Mouse (Mus musculus) frontal cortex, postnatal 10 days (tissue): Measurements from ENCODE around the gene Gnptab.
"Not testable (repeated sequence)": the region's sequence is repeated elsewhere in the genome, so short reads cannot be mapped to it uniquely, and the experiment has no call there.

ENCODE experiments used
- DNase-seq, 2 experiments: peaks; one replicate each; pipeline ENCODE4 v3.0.0; 2022; ENCODE audit warnings: low spot score in 2 of 2, mixed read lengths in 1 of 2

Gene Gnptab

DNA sequence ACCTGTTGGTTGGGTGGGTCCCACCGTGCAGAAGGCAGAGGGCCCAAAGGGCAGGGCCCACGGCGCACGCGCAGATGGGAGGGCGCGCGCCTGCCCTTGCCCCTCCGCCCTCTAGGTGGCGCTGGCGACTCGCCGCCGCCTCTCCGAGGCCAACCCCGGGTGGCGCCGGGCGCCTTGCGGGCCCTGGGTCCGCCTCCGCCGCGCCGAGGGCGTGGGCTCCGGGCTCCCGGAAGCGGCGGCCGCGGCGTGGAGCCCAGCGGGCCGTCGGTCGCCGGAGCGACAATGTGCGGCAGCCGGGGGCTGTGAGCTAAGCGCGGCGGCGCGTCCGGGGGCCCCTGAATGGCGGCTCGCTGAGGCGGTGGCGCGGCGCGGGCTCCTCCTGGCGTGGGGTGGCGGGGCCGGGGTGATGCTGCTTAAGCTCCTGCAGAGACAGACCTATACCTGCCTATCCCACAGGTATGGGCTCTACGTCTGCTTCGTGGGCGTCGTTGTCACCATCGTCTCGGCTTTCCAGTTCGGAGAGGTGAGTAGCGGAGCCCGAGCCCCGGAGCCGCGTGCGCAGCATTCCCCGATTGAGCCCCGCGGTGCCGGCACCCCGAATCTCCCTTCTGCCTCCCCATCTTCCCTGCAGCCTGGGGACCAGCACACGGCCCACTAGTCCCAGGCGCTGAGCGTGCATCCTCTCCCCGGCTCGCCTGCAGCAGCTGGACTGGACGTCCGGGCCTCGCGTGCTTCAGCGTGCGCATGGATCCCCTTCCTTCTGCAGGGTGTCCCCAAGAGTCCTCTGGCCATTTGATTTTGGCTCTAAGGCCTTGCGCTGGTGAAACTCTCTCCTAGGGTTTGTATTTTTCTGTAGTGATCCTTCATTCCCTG lies at the start of gene Gnptab, which contains the start of gene Dram1:
TSS of gene Gnptab (plus strand) at position 120 of the 873 bp plus-strand sequence.
TSS of gene Dram1 (minus strand) at position 68 of the 873 bp plus-strand sequence.
- DNase-seq = peak; percentile 63 to 86

DNA sequence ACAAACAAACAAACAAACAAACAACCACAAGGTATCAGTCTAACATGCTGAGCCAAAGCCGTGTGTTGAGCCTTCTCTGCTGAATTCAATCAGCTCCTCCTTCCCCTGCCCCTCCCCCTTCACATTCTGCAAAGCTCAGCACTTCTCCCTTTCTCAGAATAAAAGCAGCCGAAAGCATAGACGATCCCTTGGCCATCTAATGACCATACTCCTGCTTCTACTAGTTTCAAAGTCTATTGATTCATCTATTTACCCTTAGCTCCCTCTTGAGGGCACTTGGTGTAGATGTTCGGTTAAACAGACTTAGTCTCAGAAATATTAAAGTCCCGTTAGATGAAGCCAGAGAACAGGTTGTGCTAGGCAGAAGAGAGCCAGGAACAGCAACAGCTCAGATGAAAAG lies 48.2 kb upstream of the Gnptab start:
- DNase-seq = no peak

DNA sequence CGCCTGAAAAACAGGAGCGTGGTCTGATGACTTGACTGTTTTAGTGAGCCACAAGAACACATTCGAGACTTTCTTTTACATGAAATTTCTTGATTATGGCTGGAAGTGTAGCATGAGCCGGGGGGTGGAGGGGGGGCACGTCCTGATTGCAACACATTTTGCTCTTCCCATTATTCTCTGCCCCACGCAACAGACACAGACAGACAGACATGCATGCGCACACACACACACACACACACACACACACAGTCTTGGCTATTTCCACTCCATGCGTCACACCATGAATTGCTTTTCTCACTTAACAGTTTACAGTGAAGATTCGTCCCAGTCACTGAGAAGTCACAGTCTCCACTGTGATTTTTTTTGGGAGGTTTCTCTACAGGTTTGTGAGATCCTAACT lies 38.3 kb upstream of the Gnptab start:
- DNase-seq = no peak

DNA sequence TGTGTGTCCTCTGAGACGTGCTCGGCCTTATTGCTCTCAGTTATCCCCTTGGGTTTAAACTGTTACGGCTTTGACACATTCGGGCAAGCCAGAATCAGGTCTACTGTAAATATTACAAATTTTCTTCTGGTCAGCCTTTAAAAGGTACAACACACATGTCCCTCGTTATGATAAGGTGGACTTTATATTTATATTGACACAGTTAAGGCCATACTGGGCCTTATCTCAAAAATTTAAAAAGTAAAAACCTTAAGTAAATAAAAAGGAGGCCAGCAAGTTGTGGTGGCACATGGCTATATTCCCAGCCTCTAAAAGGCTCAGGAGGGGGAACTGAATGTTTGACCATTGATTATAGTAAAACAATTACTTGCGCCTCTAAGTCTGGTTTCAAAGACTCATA lies 37.6 kb upstream of the Gnptab start:
- DNase-seq = no peak

DNA sequence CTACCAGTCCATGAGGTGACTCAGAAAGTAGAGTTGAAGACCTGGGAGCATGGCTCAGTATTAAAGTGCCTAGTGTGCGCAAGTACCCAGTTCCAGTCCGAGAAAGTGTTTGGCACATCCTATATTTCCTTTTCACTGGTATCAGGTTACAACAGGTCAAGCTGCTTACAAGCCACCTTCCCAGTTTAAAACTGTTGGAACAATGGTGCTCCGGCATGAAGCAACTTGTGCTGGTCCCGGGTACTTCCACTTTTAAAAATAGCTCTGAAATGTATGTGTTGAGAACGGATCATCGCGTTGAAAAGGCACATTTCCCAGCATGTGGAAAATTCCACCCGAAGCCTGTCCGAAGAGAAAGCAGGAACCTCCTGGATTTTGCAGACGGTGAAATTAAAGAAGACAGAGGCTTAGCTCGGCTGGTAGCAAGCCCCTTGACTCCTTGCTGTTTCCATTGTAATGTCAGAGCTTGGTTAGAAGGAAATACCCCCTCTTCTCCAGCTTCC lies 33.0 kb upstream of the Gnptab start:
- DNase-seq = no peak

DNA sequence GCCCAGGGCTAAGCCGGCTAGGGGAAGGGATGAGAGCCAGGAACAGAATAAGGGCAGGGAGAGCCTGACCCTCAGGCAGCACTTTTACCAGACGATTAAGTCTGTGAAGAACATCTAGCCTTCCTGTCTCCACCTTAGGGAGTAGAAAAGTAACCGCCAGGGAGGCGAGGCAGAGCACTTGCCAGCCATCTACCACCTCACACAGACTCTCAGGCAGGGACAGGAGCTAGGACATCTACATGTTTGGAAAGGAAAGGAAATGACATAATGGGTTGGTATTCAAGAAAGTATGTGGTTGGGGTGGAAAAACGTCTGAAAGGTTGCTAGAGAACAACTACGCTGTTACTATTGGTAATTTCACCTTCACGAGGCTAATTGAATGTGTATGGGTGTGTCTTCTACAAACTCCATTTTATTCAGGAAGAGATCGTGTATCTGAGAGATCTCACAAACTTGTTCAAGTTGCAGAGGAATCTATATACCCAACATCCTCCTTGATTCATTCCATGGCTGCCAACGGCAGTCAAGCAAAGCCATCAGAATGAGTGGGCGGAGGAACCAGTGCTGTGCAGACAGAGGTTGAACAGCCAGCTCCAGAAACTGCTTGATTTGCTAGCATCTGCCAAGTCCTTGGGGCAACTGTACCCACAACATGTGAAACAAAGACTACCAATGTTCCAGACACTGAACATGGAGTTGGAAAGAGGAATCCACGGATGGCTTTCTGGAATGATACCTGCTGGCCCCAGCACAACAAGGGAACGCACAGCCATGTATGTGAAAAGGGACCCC lies 32.3 kb upstream of the Gnptab start:
- no peak for DNase-seq

DNA sequence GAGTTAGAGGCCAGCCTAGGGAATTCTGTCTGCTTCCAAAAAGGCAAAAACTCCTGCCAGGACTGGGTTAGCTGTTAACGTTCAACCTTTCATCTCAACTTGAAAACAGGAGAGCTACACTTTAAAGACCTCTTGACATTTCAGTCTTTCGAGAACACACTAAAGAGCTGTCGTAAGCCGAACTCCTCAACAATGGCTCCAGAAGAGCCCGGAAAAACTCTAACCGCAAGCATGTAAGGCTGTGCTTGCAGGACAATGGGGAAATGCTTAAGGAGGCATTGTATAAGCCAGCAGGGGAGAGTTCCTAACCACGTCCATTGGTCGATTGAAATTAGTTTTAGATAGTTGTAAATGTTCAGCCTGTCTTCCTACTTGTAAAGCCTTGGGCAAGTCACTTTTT lies 29.1 kb upstream of the Gnptab start:
- DNase-seq = no peak

DNA sequence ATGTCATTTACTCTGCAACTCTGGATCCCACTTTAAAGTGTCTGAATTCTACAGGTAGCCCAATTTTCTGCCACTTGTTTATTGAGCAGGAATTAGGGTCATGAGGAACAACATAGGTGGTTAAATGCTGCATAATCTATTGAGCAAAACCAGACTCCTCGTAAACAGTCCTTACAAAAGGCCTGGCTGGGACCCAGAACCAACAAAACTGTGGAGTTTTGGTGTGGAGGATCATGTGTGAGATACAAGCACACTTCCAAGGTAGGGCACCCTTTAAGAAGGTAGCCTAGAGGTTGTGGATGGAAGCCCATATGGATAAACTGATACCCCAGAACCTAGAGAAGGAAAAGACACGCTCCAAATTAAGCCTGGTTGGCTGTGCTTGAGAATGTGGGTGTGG lies 28.2 kb upstream of the Gnptab start:
- DNase-seq = no peak

DNA sequence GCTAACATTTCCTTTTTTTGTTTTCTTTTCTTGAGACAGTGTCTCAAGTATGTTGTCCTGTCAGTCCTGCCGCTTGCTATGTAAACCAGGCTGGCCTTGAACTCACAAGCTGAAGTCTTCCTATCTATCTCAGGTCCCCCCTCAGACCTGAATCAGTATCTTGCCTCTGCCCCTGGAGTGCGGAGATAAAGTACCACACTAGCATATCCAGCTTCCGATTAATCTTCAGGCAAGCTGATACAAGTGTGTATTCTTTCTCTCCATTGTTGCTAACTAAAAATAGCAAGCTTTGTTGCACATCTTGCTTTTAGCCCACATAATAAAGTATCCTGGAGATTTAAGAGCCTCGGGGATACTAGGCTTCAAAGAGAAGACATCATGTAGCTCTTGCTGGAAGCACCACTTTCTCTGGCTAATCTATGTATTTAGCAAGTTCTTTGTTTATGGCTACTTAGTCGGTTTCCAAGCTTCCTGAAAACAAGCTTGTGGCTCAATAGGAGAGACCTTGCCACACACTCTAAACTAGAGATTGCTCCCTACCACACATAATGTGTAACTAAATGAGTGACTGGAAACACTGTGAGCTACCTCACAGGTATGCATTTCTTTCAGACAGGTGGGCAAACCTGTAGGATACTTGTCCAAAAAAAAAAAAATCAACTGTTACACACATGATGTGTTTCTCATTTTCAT lies 27.4 kb upstream of the Gnptab start:
- no peak for DNase-seq

DNA sequence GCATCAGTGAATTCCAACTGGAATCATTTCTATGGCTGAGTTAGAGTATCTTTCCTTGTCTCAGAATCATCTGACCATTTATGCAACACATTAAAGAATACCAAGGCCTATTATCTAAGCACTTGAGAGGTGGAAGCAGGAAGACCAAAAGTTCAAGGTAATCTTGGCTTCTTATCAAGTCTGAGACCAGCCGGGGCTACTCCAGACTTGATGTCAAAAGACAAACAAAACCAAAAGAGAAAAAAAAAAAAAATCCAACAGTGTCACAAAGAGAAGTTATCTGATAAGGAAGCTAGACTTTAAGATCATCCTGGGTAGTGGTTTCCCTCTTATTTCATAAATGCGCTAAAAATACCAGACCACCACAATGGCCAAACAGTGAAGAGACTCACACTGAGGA lies 26.4 kb upstream of the Gnptab start:
- no peak for DNase-seq

DNA sequence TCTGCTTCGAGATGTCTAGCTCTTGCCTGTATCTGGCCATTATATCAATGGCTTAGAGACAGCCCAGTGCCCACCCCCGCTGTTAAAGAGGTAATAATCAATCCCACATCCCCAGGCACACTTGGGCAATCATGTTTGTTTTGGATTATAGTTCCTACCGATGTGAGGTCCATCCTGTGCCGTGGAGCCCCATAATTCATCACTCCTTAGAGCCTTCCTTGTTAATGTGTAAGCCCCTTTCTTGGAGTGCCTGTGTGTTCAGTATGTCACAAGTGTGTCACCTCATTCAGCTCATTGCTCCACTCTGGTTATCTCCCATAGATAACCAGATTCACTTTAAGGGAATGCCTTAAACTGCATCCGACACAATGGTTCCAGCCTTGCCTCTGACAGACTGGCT lies 24.3 kb upstream of the Gnptab start:
- DNase-seq = no peak

DNA sequence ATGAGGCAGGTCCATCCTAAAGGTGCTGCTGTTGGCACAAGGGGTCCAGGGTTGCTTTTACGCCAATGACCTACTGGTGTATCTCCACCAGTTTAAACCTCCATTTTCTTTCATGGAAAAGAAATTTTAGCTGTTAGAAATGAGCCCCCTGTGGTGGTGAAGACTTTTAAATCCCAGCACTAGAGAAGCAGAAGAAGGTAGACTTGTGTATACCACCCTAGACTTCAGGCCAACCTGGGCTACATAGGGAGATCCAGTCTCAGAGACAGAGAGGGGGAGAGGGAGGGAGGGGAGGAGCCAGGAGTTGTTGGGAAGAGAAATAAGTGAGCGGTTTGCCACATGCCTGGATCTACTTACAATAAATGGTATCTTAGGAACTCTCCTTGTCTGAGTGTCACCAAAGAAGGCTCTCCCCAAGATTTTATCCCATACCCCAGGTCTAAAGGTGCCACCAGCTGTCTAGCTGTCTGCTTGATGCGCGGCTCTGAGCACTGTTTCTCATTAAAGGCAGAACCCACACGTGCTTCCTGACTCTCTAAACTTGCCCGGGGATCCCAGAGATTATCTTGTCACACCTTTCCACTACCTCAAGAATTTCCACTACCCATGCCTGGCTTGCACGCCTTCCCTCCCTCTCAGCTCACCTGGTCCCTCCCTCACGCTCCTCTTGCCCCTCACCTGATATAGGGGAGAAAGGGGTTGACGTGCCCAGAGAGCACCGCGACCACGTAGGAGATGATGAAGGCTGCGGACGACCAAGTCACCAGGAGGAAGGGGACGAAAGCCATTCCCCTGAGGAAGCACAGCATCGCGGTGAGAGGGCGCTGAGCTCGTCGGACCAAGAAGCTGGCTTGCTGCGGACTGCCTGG lies 22.6 kb upstream of the Gnptab start:
- no peak for DNase-seq

DNA sequence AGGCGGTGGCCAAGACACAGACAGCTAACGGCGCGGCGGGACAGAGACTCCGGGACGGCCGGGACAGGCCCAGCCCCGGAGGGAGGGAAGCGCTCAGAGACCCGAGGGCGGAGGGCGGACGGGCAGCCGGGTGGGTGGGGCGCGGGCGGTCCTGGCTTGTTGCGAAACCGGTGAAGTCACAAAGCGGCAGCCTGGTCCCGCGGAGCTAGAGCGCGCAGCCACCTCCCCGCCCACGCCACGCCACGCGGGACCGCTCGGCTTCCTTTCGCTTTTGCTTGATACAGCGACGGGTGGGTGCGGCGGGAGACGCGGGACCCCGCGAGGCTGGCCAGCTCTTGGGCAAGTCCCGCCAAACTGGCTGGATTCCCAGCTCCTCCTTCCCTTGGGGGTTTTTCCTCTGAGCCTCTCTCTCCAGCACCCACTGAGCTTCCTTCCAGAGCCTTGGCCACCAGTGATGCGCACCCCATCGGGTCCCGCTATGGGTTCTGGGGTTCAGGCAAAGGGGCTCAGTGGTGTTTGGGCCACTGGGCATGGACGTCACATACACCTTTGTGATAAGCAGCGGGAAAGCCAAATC lies 21.9 kb upstream of the Gnptab start:
- peak in 1 of 2 experiments; percentile 39 for DNase-seq

DNA sequence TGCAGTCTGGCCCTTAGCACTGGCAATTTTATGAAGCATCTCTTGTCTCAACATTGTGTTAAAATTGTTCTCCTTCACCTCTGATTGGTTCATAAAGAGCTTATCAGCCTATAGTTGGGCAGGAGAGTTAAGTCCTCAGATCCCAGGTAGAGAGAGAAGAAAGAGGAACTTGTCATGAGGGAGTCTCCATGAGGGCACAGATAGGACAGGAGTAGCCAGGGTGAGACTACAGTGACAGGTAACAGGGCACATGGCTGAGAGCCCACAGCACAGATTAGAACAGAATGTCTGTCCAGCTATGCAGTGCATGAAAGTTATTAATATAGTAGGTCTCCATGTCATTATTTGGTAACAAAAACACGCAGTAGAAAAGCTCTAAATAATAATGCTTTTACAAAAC lies 16.7 kb upstream of the Gnptab start:
- DNase-seq = no peak

DNA sequence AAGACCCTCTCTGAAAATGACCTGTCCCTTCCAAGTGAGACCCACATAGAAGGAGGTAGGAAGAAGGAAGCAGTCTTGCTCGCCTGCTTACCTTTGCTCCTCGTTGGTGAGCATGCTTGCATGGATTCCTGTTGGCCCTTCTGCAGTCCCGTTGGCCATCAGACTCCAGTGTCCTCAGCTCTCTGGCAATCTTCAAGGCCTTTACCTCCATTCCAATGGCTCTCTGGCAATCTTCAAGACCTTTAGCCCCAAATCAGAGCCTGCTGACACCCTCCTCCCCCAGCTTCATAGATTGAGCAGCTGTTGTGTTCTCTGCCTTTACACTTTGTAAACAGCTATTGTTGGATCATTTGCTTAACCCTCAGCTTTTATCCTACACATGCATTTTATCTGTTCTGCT lies 14.7 kb upstream of the Gnptab start:
- no peak for DNase-seq

DNA sequence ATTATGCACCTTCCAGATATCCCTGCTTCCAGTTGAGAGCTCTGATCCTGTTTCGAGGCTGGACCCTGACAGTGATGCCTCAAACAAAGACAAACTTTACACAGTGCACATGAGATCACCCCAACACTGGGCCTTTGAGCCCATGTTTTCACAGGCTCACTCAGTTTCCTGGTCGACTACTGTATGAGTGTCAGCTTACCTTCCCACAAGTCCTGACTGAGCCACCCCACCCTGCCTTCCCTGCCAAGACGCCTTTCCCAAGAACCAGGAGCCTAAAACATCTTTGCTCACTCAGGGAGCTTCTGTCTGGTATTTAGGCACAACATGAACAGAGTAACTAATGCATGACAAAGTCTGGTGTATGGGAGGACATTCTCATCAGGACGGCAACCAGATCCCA lies 9.7 kb upstream of the Gnptab start:
- no peak for DNase-seq

DNA sequence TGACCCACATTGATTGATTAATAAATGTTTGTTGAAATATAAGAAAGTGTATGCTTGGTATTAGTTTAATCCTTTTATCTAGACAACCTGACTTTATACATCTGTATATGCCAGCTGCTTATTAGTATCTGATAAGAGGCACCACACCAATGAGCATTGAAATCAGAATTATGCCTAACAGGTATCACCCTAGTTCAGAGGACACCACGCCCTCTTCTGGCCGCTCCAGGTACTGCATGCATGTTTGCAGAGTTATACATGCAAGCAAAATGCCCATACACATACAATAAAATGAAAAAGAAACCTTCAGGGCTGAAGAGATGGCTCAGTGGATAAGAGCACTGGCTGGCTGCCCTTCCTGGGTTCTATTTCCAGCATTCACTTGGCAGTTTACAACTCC lies 7.1 kb upstream of the Gnptab start:
- DNase-seq = no peak

DNA sequence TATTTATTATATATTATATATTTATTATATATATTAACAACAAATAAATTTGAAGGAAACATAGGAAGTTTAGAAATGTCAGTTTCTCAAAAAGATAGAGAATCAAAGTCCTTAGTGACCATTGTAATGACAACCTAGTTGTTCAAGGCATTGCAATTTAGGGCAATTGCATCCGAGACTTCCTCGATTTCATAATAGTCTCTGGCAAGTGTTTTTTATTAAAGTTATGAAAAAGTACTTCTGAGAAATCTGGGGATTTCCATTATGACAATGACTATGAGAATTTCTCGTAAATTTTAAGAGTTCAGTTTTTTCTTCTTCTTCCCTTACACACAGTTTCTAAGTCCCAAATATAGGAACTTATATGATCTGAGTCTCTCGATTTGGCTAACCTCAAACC lies 6.5 kb upstream of the Gnptab start:
- DNase-seq = no peak

DNA sequence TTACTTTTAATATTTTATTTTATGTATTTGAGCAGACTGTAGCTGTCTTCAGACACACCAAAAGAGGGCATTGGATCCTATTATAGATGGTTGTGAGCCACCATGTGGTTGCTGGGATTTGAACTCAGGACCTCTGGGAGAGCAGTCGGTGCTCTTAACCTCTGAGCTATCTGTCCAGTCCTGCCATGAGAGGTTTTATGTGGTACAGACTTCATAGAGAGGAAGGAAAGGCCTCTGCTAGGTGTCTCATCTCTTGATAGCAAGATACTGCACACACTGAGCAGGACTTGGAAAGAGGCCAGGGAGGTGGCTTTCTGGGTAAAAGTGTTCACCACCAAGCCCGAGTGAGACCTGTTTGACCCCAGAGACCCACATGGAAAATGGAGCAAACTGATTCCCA lies 6.0 kb upstream of the Gnptab start:
- DNase-seq = not testable (repeated sequence)

DNA sequence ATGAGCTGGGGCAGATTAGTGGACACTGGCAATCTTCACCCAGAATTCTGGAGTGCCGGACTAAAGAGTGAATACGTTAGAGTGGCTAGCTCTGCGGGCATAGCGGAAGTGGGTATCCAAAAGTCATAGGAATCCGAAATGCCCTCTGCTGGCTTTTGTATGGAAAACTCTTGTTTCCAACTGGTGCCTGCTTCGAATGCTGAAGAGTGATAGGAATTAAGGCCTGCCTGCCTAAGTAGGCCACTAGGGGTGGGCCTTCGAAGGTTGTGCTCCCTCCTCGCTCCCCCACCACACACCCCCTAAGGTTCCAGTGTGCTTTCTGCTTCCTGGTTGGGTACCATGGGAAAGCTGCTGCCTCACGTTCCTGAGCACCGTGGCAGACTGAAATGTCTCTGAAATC lies 3.9 kb upstream of the Gnptab start:
- DNase-seq = no peak

DNA sequence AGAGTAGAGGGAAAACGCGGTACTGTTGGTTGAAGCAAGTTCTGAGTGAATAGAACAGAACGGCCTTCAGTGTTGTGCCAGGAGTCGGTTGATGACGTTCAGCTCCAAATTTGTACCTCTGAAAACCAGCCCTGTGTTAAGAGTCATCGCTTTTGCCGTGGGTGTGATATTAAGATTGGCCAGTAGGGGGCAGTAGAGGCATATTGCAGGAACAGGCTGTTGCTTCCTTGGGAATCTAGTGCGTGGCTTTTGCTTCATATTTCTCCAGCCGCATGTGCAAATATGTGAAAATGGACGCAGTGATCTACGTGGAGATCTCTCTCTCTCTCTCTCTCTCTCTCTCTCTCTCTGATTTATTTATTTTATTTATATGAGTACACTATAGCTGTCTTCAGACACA lies 2.2 kb upstream of the Gnptab start:
- peak; percentile 80 to 89 for DNase-seq
